Mouse (Mus musculus) cerebellum, adult 2 months (tissue): ENCODE data around the gene Tspo2. TPM values are rescaled to one million over a fixed set of nuclear protein-coding genes. Genes with fewer than 3 reads are reported as not detected.

Experiments
- DNase-seq, 2 experiments: peaks; one replicate each; pipeline ENCODE4 v3.0.0; 2021
- H3K27ac ChIP-seq: fragments of 200-500 bp; 2 replicates; pipeline ENCODE4 v1.5.1; 2012; ENCODE audit warnings: low read length, control low read depth, inconsistent platforms; ENCODE audit not compliant: insufficient read depth
- H3K27me3 ChIP-seq: fragments of 200-500 bp; 2 replicates; pipeline ENCODE4 v1.6.1; 2012; ENCODE audit warnings: inconsistent platforms, mild to moderate bottlenecking, low read length, moderate library complexity; ENCODE audit not compliant: control insufficient read depth, insufficient read depth
- H3K4me1 ChIP-seq: fragments of 200-500 bp; 2 replicates; pipeline ENCODE4 v1.6.1; 2011; ENCODE audit warnings: low read length; ENCODE audit not compliant: control insufficient read depth, insufficient read depth
- H3K4me3 ChIP-seq: fragments of 200-500 bp; replicated peaks from 2 replicates; pipeline ENCODE3; 2011; ENCODE audit warnings: mild to moderate bottlenecking, low read depth, low read length, control low read depth; ENCODE audit not compliant: insufficient read depth
- CTCF ChIP-seq: fragments of 200-500 bp; IDR thresholded peaks from 2 replicates; pipeline ENCODE4 v1.5.1; 2011; ENCODE audit warnings: low read depth, mild to moderate bottlenecking, control low read depth, low read length, moderate library complexity, borderline replicate concordance; ENCODE audit not compliant: insufficient read depth
- POLR2A ChIP-seq: fragments of 200-500 bp; IDR thresholded peaks from 2 replicates; pipeline ENCODE4 v1.6.1; 2011; ENCODE audit warnings: low read length, control low read depth, borderline replicate concordance; ENCODE audit not compliant: insufficient read depth
- WGBS: fragments of 180-500 bp; shearing (Covaris S2); methylation state at CpG from one replicate; pipeline ENCODE4 v1.1.7; 2018; 5-methylcytosine and 5-hydroxymethylcytosine counted together
- polyA plus RNA-seq: library from polyadenylated mRNA; depleted of rRNA; stranded (reverse); fragments of >200 nt; gene quantifications from 2 replicates; pipeline ENCODE4 v1.2.3, GENCODE M21; 2012

Gene Tspo2
- polyA plus RNA-seq, 1 experiment: 0.43 TPM

- DNase-seq: no peak
- Histone ChIP-seq H3K4me1 (no peaks in the 10 kb centered on the region), H3K27ac (no peak overlapping the region), H3K4me3 (no peak overlapping the region), H3K27me3 (no peaks in the 10 kb centered on the region)
- WGBS: 87% methylated on average over 13 of the region's 13 CpGs
- TF ChIP-seq CTCF (no peak), POLR2A (no peak)
Measured at GRCm38 (mm10) chr17:48457971-48458653, 6.8 kb upstream of the Tspo2 start.

- no peak overlapping the region for H3K27ac ChIP-seq
- 100% methylated on average over 2 of the region's 2 CpGs for WGBS
- TF ChIP-seq POLR2A (no peak), CTCF (no peak)
- no peak overlapping the region for H3K4me3 ChIP-seq
- no peak for DNase-seq
- H3K4me1 ChIP-seq: no peaks in the 10 kb centered on the region
- H3K27me3 ChIP-seq: no peaks in the 10 kb centered on the region
Measured at GRCm38 (mm10) chr17:48455955-48456354, 4.6 kb upstream of the Tspo2 start.

- Histone ChIP-seq H3K27me3 (no peaks in the 10 kb centered on the region), H3K4me1 (no peaks in the 10 kb centered on the region), H3K27ac (no peak within 1 kb of the TSS), H3K4me3 (no peak within 1 kb of the TSS)
- WGBS: 62% methylated on average over 11 of the region's 11 CpGs
- TF ChIP-seq POLR2A (no peak), CTCF (no peak)
- DNase-seq: no peak
Measured at GRCm38 (mm10) chr17:48454688-48455087, 3.4 kb upstream of the Tspo2 start, which contains the start of gene Unc5cl. TSS of gene Unc5cl (plus strand) at chr17:48454901.

DNA sequence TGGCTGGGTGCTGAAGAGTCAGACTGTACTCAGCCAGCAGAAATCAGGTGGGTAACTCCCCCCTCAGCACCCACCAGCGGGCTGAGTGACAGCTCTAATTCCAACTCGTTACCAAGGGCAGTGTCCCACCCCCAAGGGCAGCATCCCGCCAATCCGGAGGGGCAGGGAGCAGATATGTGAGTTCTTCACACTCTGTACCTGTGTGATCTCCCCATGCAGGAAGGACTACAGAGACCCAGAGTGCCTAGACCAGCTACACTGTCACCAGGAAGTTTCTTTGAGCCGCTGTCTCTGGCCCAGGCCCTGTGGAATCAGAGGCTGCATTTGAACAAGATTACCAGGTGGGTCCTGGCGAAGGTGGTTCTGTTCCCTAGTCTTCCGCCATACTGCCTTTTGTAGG is 2.9 kb upstream of the Tspo2 start:
- no peak overlapping the region for H3K27ac ChIP-seq
- WGBS: 67% methylated on average over 7 of the region's 7 CpGs
- no peak overlapping the region for H3K4me3 ChIP-seq
- no peaks in the 10 kb centered on the region for H3K27me3 ChIP-seq
- H3K4me1 ChIP-seq: no peaks in the 10 kb centered on the region
- TF ChIP-seq CTCF (no peak), POLR2A (no peak)
- no peak for DNase-seq

GRCm38 (mm10) chr17:48453489-48453888 is 2.2 kb upstream of the Tspo2 start:
- Histone ChIP-seq H3K4me1 (no peaks in the 10 kb centered on the region), H3K27me3 (no peaks in the 10 kb centered on the region), H3K4me3 (no peak overlapping the region), H3K27ac (no peak overlapping the region)
- no peak for DNase-seq
- TF ChIP-seq CTCF (no peak), POLR2A (no peak)
- 91% methylated on average over 7 of the region's 7 CpGs for WGBS

- Histone ChIP-seq H3K27me3 (no peaks in the 10 kb centered on the region), H3K4me1 (no peaks in the 10 kb centered on the region), H3K27ac (no peak overlapping the region), H3K4me3 (no peak overlapping the region)
- DNase-seq: no peak
- 33% methylated on average over 9 of the region's 9 CpGs for WGBS
- TF ChIP-seq POLR2A (no peak), CTCF (no peak)
Measured at GRCm38 (mm10) chr17:48451753-48452444, 577 bp upstream of the Tspo2 start.

GRCm38 (mm10) chr17:48450666-48451352 is 513 bp downstream of the Tspo2 start:
- no peak overlapping the region for H3K27ac ChIP-seq
- no peak overlapping the region for H3K4me3 ChIP-seq
- no peak for TF ChIP-seq CTCF
- no peak for TF ChIP-seq POLR2A
- DNase-seq: no peak
- H3K27me3 ChIP-seq: no peaks in the 10 kb centered on the region
- no peaks in the 10 kb centered on the region for H3K4me1 ChIP-seq
- WGBS: 89% methylated on average over 13 of the region's 13 CpGs
